Mouse (Mus musculus) forebrain, embryonic 11.5 days (tissue): ENCODE results near the gene Gm9945. TPM values are rescaled to one million over a fixed set of nuclear protein-coding genes. Genes with fewer than 3 reads are reported as not detected.

Experiments
- ATAC-seq: fragments of 200-750 bp; cut with Nextera tagmentation; replicated peaks from 2 replicates; pipeline ENCODE4 v1.8.0; 2017; ENCODE audit warnings: moderate TSS enrichment; ENCODE audit not compliant: low FRiP score
- DNase-seq: peaks from one replicate; pipeline ENCODE4 v3.0.0-alpha.2; 2017; ENCODE audit warnings: low spot score
- H3K27ac ChIP-seq: fragments of 300-500 bp; sonication (generic); 2 replicates; pipeline ENCODE4 v1.5.1; 2014; ENCODE audit warnings: low read depth, low read length
- H3K27me3 ChIP-seq: fragments of 300-500 bp; sonication (generic); 2 replicates; pipeline ENCODE4 v1.6.1; 2014; ENCODE audit warnings: mild to moderate bottlenecking, low read length, mixed read lengths; ENCODE audit not compliant: control insufficient read depth, insufficient read depth
- H3K36me3 ChIP-seq: fragments of 300-500 bp; sonication (generic); 2 replicates; pipeline ENCODE4 v1.6.1; 2014; ENCODE audit warnings: mild to moderate bottlenecking, low read length, moderate library complexity, mixed read lengths; ENCODE audit not compliant: control insufficient read depth, insufficient read depth
- H3K4me1 ChIP-seq: fragments of 300-500 bp; sonication (generic); replicated peaks from 2 replicates; pipeline ENCODE4 v1.6.1; 2014; ENCODE audit warnings: low read length, mixed read lengths; ENCODE audit not compliant: control insufficient read depth, insufficient read depth
- H3K4me2 ChIP-seq: fragments of 300-500 bp; sonication (generic); 2 replicates; pipeline ENCODE4 v1.6.1; 2014; ENCODE audit warnings: low read depth, mild to moderate bottlenecking, low read length, moderate library complexity, mixed read lengths; ENCODE audit not compliant: severe bottlenecking
- H3K4me3 ChIP-seq: fragments of 300-500 bp; sonication (generic); 2 replicates; pipeline ENCODE4 v1.5.1; 2014; ENCODE audit warnings: low read depth, low read length
- H3K9ac ChIP-seq: fragments of 300-500 bp; sonication (generic); 2 replicates; pipeline ENCODE4 v1.6.1; 2014; ENCODE audit warnings: low read length
- H3K9me3 ChIP-seq: fragments of 300-500 bp; sonication (generic); 2 replicates; pipeline ENCODE4 v1.6.1; 2016; ENCODE audit warnings: low read length, mixed read lengths; ENCODE audit not compliant: control insufficient read depth
- WGBS: fragments of 180-500 bp; shearing (Covaris S2); extraction: QIAGEN DNeasy Blood & Tissue Kit; methylation state at CpG from one replicate; pipeline ENCODE4 v1.1.7; 2014; 5-methylcytosine and 5-hydroxymethylcytosine counted together
- polyA plus RNA-seq: library from polyadenylated mRNA; unstranded; fragments of >200 nt; fragmentation: Nextera tagmentation; extraction: Ambion mirVana; gene quantifications from 2 replicates; pipeline ENCODE4 v1.2.1, GENCODE M21; 2014

Gene Gm9945
- polyA plus RNA-seq, 1 experiment from 2014 or later = not detected

- Histone ChIP-seq H3K27me3 (peaks cover 22% of the 10 kb centered on the region; the same call in 1 of the 2 replicates), H3K9ac (peak within 1 kb of the TSS; percentile 60), H3K4me1 (peaks cover 3% of the 10 kb centered on the region; the same call in 1 of the 2 replicates), H3K9me3 (no peaks in the 10 kb centered on the region), H3K4me3 (peak within 1 kb of the TSS; percentile 42), H3K27ac (no peak within 1 kb of the TSS), H3K4me2 (peak within 1 kb of the TSS; percentile 82), H3K36me3 (no peaks in the 10 kb centered on the region)
- 4% methylated on average over 41 of the region's 42 CpGs for WGBS
- DNase-seq (peak; percentile 71), ATAC-seq (0 out of 2 replicates have a peak, but pooled peaks have one; percentile 36)
Observed at GRCm38 (mm10) chr11:53456474-53457371, 23.2 kb upstream of the Gm9945 start, which contains the start of the genes Gm10447 and Shroom1. Gene Gm10447 (minus strand): TSS chr11:53457110. Gene Shroom1 (plus strand): TSS chr11:53457205.

- Histone ChIP-seq H3K27me3 (peaks cover 29% of the 10 kb centered on the region), H3K4me3 (peak overlapping the region; percentile 42), H3K4me1 (peaks cover 3% of the 10 kb centered on the region; the same call in 1 of the 2 replicates), H3K9ac (peak overlapping the region; percentile 60), H3K36me3 (no peaks in the 10 kb centered on the region), H3K9me3 (no peaks in the 10 kb centered on the region), H3K4me2 (peak overlapping the region; percentile 82), H3K27ac (no peak overlapping the region)
- 0 out of 2 replicates have a peak, but pooled peaks have one; percentile 49 for ATAC-seq
- 3% methylated on average over 29 of the region's 29 CpGs for WGBS
- DNase-seq = peak; percentile 58
Observed at GRCm38 (mm10) chr11:53457372-53457954, 22.5 kb upstream of the Gm9945 start.

- no peaks in the 10 kb centered on the region for H3K36me3 ChIP-seq
- DNase-seq (no peak), ATAC-seq (no peak)
- H3K4me3 ChIP-seq = no peak overlapping the region
- WGBS = 56% methylated on average over 3 of the region's 3 CpGs
- no peaks in the 10 kb centered on the region for H3K9me3 ChIP-seq
- H3K27me3 ChIP-seq = peaks cover 45% of the 10 kb centered on the region
- no peak overlapping the region for H3K9ac ChIP-seq
- H3K4me2 ChIP-seq = no peak overlapping the region
- no peak overlapping the region for H3K27ac ChIP-seq
- H3K4me1 ChIP-seq = peaks cover 12% of the 10 kb centered on the region; the same call in 1 of the 2 replicates
Observed at GRCm38 (mm10) chr11:53458996-53459395, 21.0 kb upstream of the Gm9945 start.

DNA sequence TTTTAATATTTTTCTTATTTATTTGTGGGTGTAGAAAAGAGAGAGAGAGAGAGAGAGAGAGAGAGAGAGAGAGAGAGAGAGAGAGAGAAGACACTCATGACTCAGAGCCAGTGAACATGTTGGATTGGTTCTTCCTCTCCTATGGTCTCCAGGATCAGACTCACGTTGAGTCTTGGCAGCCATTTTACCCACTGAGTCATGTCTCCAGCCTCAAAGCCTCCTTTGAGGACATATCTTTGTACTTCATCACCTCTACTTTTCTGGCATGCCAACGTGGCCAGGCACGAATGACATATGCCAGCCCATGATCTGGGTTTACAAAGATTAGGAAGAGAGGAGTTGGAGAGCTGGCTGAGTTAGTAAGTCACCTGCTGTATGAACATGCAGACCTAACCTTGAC lies 19.8 kb upstream of the Gm9945 start:
- DNase-seq (no peak), ATAC-seq (no peak)
- Histone ChIP-seq H3K4me3 (no peak overlapping the region), H3K36me3 (no peaks in the 10 kb centered on the region), H3K27me3 (peaks cover 55% of the 10 kb centered on the region), H3K4me1 (peaks cover 12% of the 10 kb centered on the region; the same call in 1 of the 2 replicates), H3K4me2 (no peak overlapping the region), H3K9ac (no peak overlapping the region), H3K9me3 (peaks cover 5% of the 10 kb centered on the region; the same call in 1 of the 2 replicates), H3K27ac (no peak overlapping the region)
- 77% methylated on average over 3 of the region's 3 CpGs for WGBS

DNA sequence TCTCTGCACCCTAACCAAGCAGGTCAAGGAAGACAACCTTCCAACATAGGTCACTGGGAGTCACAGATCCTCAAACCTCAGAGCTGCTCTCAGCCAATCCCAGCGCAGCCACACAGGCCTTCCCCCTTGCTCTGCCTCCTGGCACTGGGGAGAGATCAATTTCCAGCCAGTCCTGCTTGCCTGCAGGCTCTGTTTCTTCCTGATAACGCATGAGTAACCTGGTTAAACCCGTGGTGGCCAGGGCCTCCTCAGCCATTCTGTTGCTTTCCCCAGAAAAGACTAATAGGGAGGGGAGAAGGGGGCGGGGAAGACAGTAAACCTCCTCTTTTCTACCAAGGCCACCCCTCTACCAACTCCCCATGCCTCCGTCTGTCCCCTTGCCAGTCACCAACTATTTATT lies 18.2 kb upstream of the Gm9945 start:
- Histone ChIP-seq H3K9ac (no peak overlapping the region), H3K4me2 (no peak overlapping the region), H3K27ac (no peak overlapping the region), H3K9me3 (peaks cover 5% of the 10 kb centered on the region; the same call in 1 of the 2 replicates), H3K4me1 (peaks cover 14% of the 10 kb centered on the region; the same call in 1 of the 2 replicates), H3K36me3 (no peaks in the 10 kb centered on the region), H3K27me3 (peaks cover 64% of the 10 kb centered on the region), H3K4me3 (no peak overlapping the region)
- no peak for DNase-seq
- no peak for ATAC-seq
- WGBS = 14% methylated on average over 5 of the region's 5 CpGs

DNA sequence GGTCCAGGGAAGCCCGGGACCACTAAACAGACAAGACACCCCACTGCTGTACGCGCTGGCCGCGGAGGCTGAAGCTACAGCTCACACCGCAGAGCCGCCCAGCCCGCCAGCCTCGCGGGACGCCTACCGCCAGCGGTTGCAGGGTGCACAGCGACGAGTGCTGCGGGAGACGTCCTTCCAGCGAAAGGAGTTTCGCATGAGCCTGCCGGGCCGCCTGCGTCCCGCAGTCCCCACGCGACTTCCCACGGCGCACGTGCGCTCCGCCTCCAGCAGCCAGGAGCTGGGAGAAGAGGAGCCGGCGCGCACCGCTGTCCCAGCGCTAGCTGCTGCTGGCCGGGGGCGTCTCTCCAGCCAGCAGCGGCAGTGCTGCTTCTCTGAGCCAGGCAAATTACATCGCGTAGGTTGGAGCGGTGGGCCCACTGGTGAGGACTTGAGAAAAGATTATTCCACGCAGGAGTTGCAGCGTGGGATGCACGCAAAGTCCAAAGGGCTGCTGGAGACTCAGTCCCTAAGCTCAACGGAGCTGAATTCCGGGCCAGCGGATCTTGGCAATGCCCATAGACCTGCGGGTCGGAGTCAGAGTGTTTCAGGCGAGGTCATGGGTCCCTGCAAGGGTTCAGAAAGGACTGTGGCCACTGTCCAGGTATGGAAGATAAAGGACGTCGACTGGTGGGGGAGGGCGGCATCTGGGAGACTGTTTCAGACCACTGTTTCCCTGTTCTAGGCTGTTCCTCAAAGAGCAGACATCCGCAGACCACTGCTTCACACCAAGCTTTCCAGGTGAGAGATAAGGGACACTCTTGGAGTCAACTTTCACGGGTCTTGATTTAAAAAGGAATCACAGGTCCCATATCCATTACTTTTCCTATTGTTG lies 16.2 kb upstream of the Gm9945 start:
- Histone ChIP-seq H3K9me3 (peaks cover 5% of the 10 kb centered on the region; the same call in 1 of the 2 replicates), H3K4me1 (peaks cover 12% of the 10 kb centered on the region; the same call in 1 of the 2 replicates), H3K4me2 (peak overlapping the region; percentile 85), H3K9ac (peak overlapping the region; percentile 37; the same call in 1 of the 2 replicates), H3K4me3 (peak overlapping the region; percentile 38), H3K27ac (no peak overlapping the region), H3K27me3 (peaks cover 50% of the 10 kb centered on the region), H3K36me3 (no peaks in the 10 kb centered on the region)
- ATAC-seq (no peak), DNase-seq (peak; percentile 73)
- 5% methylated on average over 55 of the region's 55 CpGs for WGBS

GRCm38 (mm10) chr11:53466231-53466971 lies 13.6 kb upstream of the Gm9945 start:
- no peak overlapping the region for H3K27ac ChIP-seq
- peak; percentile 47 for ATAC-seq

More at GRCm38 (mm10) chr11:53466231-53466971, 13.6 kb upstream of the Gm9945 start:
- peaks cover 16% of the 10 kb centered on the region for H3K4me1 ChIP-seq
- peaks cover 5% of the 10 kb centered on the region; the same call in 1 of the 2 replicates for H3K9me3 ChIP-seq
- H3K4me2 ChIP-seq = peak overlapping the region; percentile 55
- peak; percentile 92 for DNase-seq
- WGBS = 4% methylated on average over 40 of the region's 40 CpGs
- peak overlapping the region; percentile 21 for H3K4me3 ChIP-seq
- H3K27me3 ChIP-seq = peaks cover 50% of the 10 kb centered on the region
- H3K9ac ChIP-seq = peak overlapping the region; percentile 52
- no peaks in the 10 kb centered on the region for H3K36me3 ChIP-seq
